Mouse (Mus musculus) erythroblast, embryonic 14.5 days (primary cell): ENCODE data around the gene Trpm4.

Experiments used
- GATA1 ChIP-seq: IDR thresholded peaks from 2 replicates; pipeline ENCODE4 v1.6.1; 2012; ENCODE audit warnings: low read length, inconsistent platforms, mixed read lengths
- TAL1 ChIP-seq: IDR thresholded peaks from 3 replicates; pipeline ENCODE4 v1.6.1; 2012; ENCODE audit warnings: low read length, inconsistent platforms, mixed read lengths

DNA sequence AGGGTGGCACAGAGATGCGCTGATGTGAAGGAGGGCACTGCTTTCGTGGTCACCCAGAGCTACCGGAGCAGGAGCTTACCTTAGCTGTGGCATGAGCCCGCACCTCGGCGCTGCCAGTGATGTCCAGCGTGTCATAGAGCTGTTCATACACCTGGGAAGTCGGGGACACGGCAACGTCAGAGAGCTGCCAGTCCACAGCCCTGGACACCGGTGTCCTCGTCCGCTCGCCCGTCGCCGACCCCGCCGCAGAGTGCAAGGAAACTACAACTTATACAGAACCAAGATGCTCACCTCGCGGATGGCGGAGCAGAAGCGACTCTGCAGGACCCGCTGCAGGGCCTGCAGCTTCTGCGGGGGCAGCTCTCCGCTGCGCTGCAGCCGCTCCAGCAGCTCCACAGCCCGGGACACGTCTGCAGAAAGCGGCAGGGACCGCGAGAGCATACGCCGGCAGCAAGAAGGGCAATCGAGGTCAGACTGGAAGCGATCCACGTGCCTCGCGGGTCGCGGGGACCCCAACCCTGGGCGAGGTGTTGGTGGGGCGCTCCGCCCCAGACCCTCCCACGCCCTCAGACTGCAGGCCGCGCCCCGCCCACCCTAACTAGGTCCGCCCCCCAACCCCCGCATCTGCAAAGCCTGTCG lies 36.4 kb upstream of the Trpm4 start:
- TF ChIP-seq TAL1 (no peak), GATA1 (no peak)
